Mouse (Mus musculus) hematopoietic multipotent progenitor cell, adult 10-12 weeks (in vitro differentiated cells): ENCODE measurements around the gene Cnnm4. TPM values are rescaled to one million over a fixed set of nuclear protein-coding genes. Genes with fewer than 3 reads are reported as not detected.

Source experiments
- polyA plus RNA-seq: library from polyadenylated mRNA; stranded (reverse); fragments of >175 nt; gene quantifications from 2 replicates; pipeline ENCODE4 v1.2.3, GENCODE M21; 2012; ENCODE audit warnings: low replicate concordance

Gene Cnnm4
- polyA plus RNA-seq, result 3.4 and 6.3 TPM in 2 replicates

DNA sequence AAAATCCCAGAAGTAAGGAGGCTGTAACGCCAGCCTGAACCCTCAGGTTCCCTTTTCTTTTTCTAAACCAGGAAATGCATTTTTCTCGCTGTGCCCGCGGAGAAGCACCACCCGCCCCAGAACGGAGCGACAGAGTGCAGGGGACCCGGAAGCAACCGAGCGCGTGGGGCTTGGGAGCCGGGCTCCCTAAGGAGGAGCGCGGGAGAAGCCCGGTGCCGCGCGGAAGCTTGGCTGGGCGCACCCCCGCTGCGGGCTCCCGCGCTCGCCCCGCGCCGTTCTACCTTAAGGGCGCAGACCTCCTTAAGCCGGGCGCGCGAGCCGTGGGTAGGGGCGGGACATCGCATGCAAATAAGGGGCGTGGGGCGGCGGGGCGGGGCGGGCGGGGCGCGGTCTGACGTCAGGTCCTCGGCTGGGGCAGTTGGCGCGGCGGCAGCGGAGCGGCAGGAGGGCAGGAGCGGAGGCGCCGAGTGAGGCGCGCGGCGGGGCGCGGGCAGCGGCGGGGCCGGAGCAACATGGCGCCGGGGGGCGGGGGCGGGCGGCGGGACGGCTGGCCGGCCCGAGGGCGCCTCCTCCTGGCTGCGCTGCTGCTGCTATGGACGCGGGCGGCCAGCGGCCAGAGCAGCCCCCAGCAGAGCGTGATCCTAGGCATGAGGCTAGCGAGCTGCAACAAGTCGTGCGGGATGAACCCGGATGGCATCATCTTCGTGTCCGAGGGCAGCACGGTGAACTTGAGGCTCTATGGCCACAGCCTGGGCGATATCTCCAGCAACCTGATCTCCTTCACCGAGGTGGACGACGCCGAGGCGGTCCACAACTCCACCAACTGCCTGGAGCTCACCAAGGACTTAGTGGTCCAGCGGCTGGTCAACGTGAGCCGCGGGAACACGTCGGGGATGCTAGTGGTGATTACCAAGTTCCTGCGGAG lies at the start of gene Cnnm4:
Cnnm4 (plus strand) TSS at position 440 of the 925 bp plus-strand sequence.

DNA sequence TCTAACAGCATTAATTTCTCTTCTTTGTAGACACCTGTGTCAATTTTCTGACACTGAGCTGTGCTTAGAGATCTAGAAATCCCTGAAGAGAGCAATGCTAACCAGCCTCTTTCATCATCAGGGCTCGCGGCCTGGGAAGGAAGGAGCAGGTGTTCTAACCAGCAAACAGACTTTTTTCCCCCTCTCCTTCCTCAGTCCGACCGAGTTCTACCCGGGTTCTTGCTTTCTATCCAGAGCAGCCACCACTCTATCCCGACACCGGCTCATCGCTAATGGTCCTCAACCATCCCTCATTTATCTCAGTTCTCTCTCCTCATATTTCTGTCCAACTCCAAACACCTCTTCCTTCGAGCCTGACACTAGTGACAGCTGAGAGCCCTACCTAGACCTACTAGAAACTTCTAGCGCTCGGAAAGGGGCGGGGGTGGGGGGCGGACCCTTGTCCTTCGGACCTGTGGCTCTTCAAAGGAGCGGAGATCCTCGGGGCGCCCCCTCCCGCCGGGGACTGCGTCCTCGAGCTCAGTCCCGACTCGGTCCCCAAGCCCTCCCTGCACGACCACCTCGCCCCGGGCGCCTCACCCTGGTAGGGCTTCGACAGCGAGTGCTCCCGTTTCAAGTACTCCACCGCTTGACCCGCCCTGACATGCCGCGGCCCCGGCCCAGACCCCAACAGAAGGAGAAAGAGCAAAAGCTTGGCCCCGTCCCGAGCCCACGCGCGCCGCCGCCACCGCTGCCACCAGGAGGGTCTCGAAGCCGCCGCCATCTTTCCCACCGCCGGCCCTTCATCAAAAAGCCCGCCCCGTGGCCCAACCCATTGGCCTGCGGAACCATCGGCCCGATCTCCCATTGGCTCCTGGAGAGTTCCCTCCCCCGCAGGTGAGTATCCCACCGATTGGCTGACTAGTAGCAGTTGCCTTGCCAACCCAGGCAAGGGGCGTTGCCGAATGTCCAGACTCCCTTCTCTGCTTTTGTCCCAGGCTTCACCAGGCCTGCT lies 26.7 kb upstream of the Cnnm4 start, which contains the start of gene Lman2l:
Lman2l (minus strand) TSS at position 801 of the 994 bp plus-strand sequence.

DNA sequence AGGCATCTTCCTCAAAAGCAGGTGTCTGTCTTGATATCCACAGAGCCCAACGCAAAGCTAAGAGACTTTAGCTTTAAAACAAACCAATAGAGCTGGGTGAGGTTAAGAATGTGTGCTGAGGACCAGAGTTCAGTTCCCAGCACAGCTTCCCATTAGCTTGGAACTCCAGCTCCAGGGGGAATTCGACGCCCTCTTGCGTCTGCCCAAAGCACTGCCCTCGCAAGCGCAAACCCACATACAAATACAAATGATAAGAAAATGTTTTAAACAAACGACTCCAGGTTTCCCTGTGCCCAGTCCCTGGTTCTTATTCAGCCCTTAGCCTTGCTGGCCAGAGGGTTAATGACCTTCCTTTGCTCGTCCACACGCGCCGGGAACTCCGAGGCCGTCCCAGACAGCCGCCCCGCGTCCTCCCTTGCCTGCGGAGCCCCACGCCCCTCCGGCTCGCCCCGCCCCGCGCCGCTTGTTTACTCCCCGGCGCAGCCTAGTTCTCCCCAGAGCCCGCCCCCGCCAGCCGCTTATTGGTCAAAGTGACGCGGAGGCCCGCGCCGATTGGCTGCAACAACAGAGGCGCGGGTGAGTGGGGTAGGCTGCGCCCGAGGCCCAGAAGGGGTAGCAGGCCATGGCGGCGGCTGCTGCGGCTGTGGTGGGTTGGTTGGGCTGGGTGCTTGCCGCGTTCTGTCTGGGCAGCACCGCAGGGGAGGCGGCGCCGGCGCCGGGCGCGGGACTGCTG lies 40.0 kb downstream of the Cnnm4 start, which contains the start of gene Cnnm3:
Cnnm3 (plus strand) TSS at position 579 of the 733 bp plus-strand sequence.

DNA sequence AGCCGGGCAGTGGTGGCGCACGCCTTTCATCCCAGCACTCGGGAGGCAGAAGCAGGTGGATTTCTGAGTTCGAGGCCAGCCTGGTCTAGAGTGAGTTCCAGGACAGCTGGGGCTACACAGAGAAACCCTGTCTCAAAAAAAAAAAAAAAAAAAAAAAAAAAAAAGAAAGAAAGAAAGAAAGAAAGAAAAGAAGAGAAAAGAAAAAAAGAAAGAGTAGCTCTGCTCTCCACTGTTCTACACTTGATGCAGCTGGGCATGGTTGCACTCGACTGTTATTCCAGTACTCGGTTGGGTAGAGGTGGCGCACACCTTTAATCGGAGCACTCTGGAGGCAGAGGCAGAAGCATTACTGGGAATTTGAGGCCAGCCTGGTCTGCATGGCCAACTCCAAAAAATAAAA lies 65.4 kb downstream of the Cnnm4 start, which contains the start of gene Ankrd23:
Ankrd23 (minus strand) TSS at position 101 of the 400 bp plus-strand sequence.

DNA sequence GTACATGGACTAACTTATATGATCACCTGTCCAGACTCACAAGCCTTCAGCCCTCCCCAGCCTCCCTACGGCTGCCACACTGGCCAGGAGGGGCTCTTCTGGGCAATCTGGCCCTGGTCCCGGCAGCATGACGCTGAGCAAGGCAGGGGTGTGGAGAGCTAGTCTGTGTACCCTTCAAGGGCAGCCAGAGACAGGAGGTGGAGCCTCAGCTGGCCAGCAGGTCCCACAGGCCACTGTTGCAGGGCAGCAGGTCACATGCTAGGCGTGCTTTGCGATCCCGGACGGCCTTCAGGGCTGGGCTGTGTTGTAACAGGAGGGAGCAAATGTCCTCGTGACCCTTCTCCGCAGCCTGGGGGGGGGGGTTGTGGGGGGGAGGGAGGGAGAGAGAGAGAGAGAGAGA lies 67.8 kb downstream of the Cnnm4 start, which contains the start of gene Gm42417:
Gm42417 (minus strand) TSS at position 244 of the 400 bp plus-strand sequence.

DNA sequence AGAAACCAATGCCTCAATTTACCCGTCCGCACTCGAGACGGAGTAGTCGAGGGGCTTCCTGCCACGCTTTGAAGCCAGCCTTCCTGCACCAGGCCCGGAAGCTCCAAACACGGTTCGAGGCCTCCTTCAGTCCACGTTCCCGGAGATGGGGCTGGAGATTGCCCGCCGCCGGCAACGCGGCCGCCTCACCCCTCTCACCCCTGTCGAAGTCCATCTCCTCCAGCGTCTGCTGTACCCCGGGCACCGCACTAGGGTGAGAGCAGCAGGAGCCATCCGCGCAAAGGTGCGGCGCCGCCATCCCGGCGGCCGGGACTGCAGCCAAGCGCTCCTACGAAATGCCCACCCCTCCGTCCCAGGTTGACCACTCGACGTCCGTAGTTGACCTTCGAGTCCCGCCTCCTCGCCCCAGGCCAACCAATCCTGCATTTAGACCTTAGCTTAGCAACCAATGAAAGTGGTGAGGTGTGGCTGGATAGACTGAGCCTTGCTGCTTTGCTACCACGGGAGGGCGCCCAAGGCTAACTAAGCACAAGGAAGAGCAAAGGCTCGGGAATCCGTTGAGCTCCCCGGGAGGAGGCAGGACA lies 75.6 kb downstream of the Cnnm4 start, which contains the start of gene Ankrd39:
Ankrd39 (minus strand) TSS at position 558 of the 584 bp plus-strand sequence.

Other genes starting within 250 kb of the Cnnm4 start
- 11.2 TPM in 2 replicates for gene Uggt1, start 226.9 kb upstream of the Cnnm4 start, polyA plus RNA-seq
- gene Neurl3, start 196.9 kb upstream of the Cnnm4 start, polyA plus RNA-seq, result 51.7 and 68.0 TPM in 2 replicates
- gene Arid5a, start 163.9 kb upstream of the Cnnm4 start, polyA plus RNA-seq, result 124 and 262 TPM in 2 replicates
- gene Kansl3, start 102.4 kb upstream of the Cnnm4 start, polyA plus RNA-seq, result 16.7 and 33.8 TPM in 2 replicates
- gene Fer1l5, start 99.3 kb upstream of the Cnnm4 start, polyA plus RNA-seq, result not detected in 2 replicates
- 7.6 and 12.2 TPM in 2 replicates for gene Lman2l, start 26.3 kb upstream of the Cnnm4 start, polyA plus RNA-seq
- gene Cnnm3, start 40.2 kb downstream of the Cnnm4 start, polyA plus RNA-seq, result 26.6 and 38.5 TPM in 2 replicates
- 15.9 and 27.6 TPM in 2 replicates for gene Ankrd23, start 65.3 kb downstream of the Cnnm4 start, polyA plus RNA-seq
- 0.12 TPM in 1 of 2 replicates, not detected in the other for gene Gm42417, start 67.8 kb downstream of the Cnnm4 start, polyA plus RNA-seq
- gene Ankrd39, start 75.8 kb downstream of the Cnnm4 start, polyA plus RNA-seq, result 12.3 and 25.2 TPM in 2 replicates
- 2.0 and 3.8 TPM in 2 replicates for gene Sema4c, start 86.7 kb downstream of the Cnnm4 start, polyA plus RNA-seq
- 0.16 and 0.43 TPM in 2 replicates for gene Fam178b, start 211.6 kb downstream of the Cnnm4 start, polyA plus RNA-seq
- gene Cox5b, start 219.8 kb downstream of the Cnnm4 start, polyA plus RNA-seq, result 497 and 729 TPM in 2 replicates
- gene 4933424G06Rik, start 238.5 kb downstream of the Cnnm4 start, polyA plus RNA-seq, result not detected in 2 replicates
- 51.5 and 54.1 TPM in 2 replicates for gene Actr1b, start 242.8 kb downstream of the Cnnm4 start, polyA plus RNA-seq